Mouse (Mus musculus): ENCODE results near the gene Plekha6. TPM values are rescaled to one million over a fixed set of nuclear protein-coding genes. Genes with fewer than 3 reads are reported as not detected.

Plekha6 gene
- polyA plus RNA-seq, 1 experiment from 2014 or later, result 4.6 TPM

DNA sequence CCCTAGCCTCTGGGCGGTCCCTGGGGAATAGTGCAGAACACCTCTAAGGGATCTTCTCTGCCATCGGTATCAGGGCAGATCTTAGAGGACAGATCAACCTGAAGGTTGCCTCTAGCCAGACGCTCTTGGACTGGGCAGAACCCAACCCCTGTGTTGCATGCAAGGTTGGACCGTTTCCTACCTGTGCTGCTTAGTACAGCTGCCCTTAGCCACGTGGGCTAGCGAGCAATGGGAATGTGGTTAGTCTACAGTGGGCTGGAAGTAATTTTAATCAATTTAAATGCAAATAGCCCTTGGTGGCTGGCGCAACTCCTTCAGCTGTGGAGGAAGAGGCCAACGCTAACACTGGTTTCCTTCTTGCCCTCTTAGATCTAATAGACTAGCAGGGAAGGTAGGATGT lies 6.2 kb downstream of the Plekha6 start:
- ATAC-seq (ENCODE audit: insufficient number of reproducible peaks, insufficient read depth, low FRiP score, low TSS enrichment), result no peak
- Histone ChIP-seq H3K4me2 (replicated peaks) (no peak overlapping the region), H3K4me1 (no peaks in the 10 kb centered on the region), H3K9ac (no peak overlapping the region), H3K36me3 (no peaks in the 10 kb centered on the region), H3K27ac (no peak overlapping the region), H3K4me3 (no peak overlapping the region), H3K27me3 (peaks cover 20% of the 10 kb centered on the region), H3K9me3 (no peaks in the 10 kb centered on the region)
- 55% methylated on average over 8 of the region's 8 CpGs for WGBS

DNA sequence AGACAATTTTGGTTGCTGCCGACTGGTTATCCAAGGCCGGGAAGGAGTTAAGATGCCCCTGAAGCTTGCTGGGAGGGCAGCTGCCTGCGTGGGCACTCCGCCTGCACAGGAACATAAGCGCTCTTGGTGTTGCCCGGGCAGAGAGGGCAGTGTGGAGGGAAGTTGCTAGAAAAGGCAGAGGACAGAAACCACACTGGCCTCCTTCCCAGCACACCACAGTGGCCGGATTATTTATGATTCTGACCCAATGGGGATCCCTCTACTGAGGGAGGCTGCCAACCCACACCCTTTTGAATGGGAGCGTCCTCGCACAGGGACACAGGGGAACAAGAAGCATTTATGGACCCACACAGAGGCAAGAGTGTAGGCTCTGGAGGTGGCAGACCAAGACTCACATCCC lies 7.3 kb downstream of the Plekha6 start:
- Histone ChIP-seq H3K9ac (no peak overlapping the region), H3K27ac (no peak overlapping the region), H3K4me3 (no peak overlapping the region), H3K4me2 (replicated peaks) (no peak overlapping the region), H3K36me3 (no peaks in the 10 kb centered on the region), H3K9me3 (no peaks in the 10 kb centered on the region), H3K27me3 (peaks cover 16% of the 10 kb centered on the region), H3K4me1 (no peaks in the 10 kb centered on the region)
- no peak for ATAC-seq (ENCODE audit: insufficient number of reproducible peaks, insufficient read depth, low FRiP score, low TSS enrichment)
- WGBS, result 86% methylated on average over 9 of the region's 9 CpGs

DNA sequence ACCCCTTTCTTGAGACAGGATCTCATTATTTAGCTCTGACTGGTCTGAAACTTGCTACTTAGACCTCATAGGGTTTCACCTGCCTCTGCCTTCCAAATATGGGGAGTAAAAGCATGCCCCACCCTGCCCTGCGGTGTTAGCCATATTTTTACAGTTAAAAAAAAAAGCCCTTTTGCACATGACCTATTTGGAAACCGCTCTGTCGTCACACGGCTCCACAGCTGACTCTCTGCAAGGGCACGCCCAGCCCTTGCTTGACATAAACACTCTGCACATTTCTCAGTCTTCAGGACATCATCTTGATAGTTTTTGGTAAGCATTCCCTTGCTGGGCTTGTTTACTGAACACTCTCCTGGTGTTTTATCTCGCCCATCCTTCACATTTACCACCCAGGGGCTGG lies 11.1 kb downstream of the Plekha6 start:
- ATAC-seq (ENCODE audit: insufficient number of reproducible peaks, insufficient read depth, low FRiP score, low TSS enrichment), result no peak
- no peak overlapping the region for H3K4me2 ChIP-seq (replicated peaks)
- no peak overlapping the region for H3K9ac ChIP-seq
- H3K9me3 ChIP-seq, result no peaks in the 10 kb centered on the region
- no peaks in the 10 kb centered on the region for H3K4me1 ChIP-seq
- H3K36me3 ChIP-seq, result no peaks in the 10 kb centered on the region
- no peak overlapping the region for H3K27ac ChIP-seq
- H3K27me3 ChIP-seq, result peaks cover 4% of the 10 kb centered on the region; the same call in 1 of the 2 replicates
- 74% methylated on average over 6 of the region's 6 CpGs for WGBS
- H3K4me3 ChIP-seq, result no peak overlapping the region

DNA sequence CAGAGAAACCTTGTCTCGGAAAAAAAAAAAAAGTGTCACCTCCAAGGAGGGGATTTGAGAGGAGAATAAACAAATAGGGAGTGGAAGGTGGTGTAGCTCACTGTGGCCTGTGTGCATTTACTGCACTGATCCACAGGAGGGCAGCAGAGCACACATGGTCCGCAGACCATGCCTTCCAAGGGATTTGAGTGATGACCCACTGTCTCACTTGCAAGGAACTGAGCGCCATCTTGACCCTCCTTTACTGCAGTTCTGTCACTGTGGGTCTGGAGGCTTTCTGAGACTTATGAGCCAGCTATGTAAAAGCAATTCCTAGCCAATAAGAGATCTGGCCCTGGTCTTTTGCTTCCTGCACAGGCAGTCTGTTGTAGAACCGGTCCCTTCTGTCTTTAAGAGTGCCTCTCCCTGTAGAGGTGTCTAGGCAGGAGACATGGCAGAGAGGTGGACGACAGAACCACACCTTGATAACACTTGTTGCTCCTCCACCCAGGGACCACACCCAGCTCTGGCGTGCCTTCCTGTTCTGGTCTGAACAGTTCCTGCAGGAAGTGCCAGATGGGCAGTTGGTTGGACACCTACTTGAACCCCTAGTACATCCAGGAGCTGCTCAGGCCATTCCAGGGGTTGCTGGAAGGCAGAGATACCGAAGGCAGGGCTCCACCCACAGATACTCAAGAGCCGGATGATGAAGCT lies 13.6 kb downstream of the Plekha6 start:
- Histone ChIP-seq H3K36me3 (no peaks in the 10 kb centered on the region), H3K27ac (no peak overlapping the region), H3K9me3 (no peaks in the 10 kb centered on the region), H3K9ac (no peak overlapping the region), H3K27me3 (peaks cover 18% of the 10 kb centered on the region), H3K4me3 (no peak overlapping the region), H3K4me2 (replicated peaks) (no peak overlapping the region), H3K4me1 (peaks cover 11% of the 10 kb centered on the region; the same call in 1 of the 2 replicates)
- WGBS, result 52% methylated on average over 8 of the region's 8 CpGs
- no peak for ATAC-seq (ENCODE audit: insufficient number of reproducible peaks, insufficient read depth, low FRiP score, low TSS enrichment)

DNA sequence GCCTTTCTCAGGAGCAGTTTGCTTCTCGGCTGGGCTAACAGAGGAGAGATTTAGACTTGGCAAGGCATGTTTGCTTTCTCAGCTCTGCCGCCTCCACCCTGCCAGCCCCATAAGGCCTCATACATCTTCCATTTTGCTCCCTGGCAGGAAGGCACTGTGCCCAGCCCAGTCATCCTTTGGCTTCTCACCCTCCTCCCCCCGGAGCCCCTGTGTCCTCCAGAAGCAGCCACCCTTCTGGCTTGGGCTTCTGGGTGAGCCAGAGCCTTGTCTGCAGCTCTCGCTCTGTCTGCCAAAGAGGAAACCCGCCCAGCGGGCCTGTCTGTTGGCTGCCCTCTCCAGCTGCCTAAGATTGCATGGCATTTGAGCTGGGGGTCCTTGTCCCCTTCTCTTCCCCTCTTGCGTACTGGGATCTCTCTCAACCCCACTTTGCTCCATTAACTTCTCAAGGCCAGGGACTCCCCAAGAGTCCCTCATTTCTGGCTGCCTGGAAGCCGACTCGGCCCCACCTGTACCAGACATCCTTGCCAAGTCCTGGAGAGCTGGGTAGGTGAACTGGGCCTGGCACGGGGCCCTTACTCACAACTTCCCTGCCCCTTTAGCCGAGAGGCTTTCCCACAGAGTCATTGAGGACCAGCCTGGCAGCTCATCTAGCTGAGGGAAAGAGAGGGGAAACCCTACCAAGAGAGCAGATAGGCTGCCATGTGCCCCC lies 14.9 kb downstream of the Plekha6 start:
- Histone ChIP-seq H3K36me3 (no peaks in the 10 kb centered on the region), H3K27ac (no peak overlapping the region), H3K9ac (no peak overlapping the region), H3K9me3 (no peaks in the 10 kb centered on the region), H3K27me3 (peaks cover 30% of the 10 kb centered on the region), H3K4me3 (no peak overlapping the region), H3K4me2 (replicated peaks) (no peak overlapping the region), H3K4me1 (peaks cover 19% of the 10 kb centered on the region; the same call in 1 of the 2 replicates)
- no peak for ATAC-seq (ENCODE audit: insufficient number of reproducible peaks, insufficient read depth, low FRiP score, low TSS enrichment)
- WGBS, result 81% methylated on average over 11 of the region's 11 CpGs

DNA sequence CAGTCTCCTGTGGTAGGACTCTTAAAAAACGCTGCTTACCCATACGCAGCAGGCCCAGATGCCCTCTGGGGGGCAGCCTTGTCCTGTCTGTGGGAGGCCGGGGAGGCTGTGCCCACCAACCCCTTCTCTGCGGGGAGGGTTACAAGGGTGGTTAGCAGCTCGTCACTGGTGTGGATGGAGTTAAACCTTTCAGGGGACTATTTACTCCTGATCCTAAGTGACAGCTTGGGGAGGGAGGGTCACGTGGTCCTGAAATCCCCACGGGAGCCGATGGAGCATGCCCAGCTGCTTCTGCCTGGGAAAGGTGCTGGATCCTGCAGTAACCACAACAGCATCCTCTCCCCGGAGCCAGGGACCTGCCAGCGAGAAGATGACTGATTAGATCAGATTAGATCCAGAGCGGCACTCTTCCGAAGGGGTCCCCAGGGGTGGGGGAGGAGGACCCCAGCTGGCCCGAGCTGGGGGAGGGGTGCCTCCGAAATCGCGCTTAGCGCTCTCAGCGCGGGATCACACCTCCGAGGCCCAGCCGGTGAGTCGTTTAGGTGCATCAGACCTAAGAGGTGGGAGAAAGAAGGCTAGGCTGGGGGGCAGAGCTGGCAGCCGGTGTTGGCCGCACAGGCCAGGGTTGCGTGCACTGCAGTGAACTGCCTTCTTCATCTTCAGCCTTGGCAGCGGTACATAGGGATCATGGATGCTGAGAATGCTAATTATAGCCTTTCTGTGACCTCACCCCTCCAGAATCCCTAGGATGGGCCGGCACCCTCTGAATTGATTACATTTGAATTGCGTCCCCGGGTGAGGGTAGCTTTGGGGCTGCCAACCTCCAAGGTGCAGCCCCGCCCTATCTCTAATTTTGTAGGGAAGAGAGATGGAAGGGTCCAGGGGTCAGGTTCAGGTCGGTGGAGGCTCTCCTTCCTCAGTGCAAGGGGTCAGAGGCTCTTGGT lies 17.3 kb downstream of the Plekha6 start:
- ATAC-seq (ENCODE audit: insufficient number of reproducible peaks, insufficient read depth, low FRiP score, low TSS enrichment), result peak; percentile 78
- peak overlapping the region; percentile 54; the same call in 1 of the 2 replicates for H3K27ac ChIP-seq

DNA sequence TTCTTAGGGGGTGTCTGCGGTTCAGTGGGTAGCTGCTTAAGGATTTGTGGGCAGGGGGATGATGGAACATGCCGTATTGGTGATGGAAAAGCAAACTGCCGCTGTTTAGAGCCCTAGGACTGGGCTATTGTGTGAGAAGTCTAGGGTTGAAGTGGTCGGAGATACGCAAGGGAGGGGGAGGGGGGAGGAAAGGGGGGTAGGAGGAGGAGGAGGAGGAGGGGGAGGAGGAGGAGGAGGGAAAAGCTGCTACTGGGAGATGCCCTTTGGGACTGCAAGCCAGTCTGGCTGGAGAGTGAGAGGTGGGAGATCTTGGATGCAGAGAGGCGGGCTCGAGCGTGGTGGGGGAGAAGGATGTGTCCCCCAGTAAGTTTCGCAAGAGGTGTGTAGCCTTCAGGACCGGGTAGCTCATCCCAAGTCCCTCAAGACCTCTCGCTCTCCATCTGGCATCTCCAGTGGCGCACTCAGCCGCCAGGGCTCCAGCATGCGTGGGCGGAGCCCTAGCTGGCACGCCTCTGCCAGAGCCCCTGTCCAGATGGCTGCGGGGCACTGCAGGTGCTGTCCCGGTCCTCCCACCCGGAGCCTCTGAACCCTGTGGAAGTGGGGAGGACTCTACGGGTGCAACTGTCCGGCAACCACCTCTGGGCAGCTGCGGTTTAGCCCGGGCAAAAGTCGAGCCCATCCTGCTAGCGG lies 18.2 kb downstream of the Plekha6 start:
- H3K36me3 ChIP-seq, result no peaks in the 10 kb centered on the region
- peak overlapping the region; percentile 69 for H3K4me2 ChIP-seq (replicated peaks)
- H3K9ac ChIP-seq, result peak overlapping the region; percentile 46; the same call in 1 of the 2 replicates
- peak overlapping the region; percentile 41 for H3K4me3 ChIP-seq
- peaks cover 19% of the 10 kb centered on the region; the same call in 1 of the 2 replicates for H3K4me1 ChIP-seq
- peak; percentile 25; the same call in 1 of the 2 replicates for ATAC-seq (ENCODE audit: insufficient number of reproducible peaks, insufficient read depth, low FRiP score, low TSS enrichment)
- H3K27ac ChIP-seq, result peak overlapping the region; percentile 68
- no peaks in the 10 kb centered on the region for H3K9me3 ChIP-seq
- H3K27me3 ChIP-seq, result peaks cover 30% of the 10 kb centered on the region
- under 1% methylated on average over 23 of the region's 25 CpGs for WGBS

More for the DNA sequence above, 17.3 kb downstream of the Plekha6 start:
- Histone ChIP-seq H3K9me3 (no peaks in the 10 kb centered on the region), H3K4me2 (replicated peaks) (peak overlapping the region; percentile 69), H3K9ac (0 out of 2 replicates have a peak overlapping the region, but pooled peaks have one; percentile 25), H3K36me3 (no peaks in the 10 kb centered on the region), H3K4me3 (peak overlapping the region; percentile 41), H3K27me3 (peaks cover 30% of the 10 kb centered on the region), H3K4me1 (peaks cover 19% of the 10 kb centered on the region; the same call in 1 of the 2 replicates)
- under 1% methylated on average over 31 of the region's 31 CpGs for WGBS

DNA sequence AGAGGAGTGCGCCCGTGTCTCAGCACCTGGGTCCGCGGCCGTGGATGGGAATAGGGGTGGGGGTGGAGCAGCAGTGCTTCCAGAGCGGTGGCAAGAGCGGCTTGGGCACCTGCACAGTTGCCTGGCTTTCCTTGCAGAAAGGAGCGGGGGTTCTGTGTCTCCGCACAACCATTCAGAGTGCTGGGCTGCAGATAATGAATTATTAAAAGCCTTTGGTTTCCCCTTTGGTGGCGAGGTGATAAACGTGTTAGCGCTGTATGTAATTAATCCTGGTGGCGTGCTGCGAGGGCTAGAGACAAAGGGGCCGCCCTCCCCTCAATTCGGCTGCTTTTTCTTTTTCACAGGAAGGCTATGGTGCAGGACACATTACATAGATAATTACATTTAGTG lies 18.7 kb downstream of the Plekha6 start:
- Histone ChIP-seq H3K27ac (peak overlapping the region; percentile 68), H3K4me3 (peak overlapping the region; percentile 41), H3K36me3 (no peaks in the 10 kb centered on the region), H3K9ac (peak overlapping the region; percentile 46; the same call in 1 of the 2 replicates), H3K9me3 (no peaks in the 10 kb centered on the region), H3K4me1 (peaks cover 21% of the 10 kb centered on the region; the same call in 1 of the 2 replicates), H3K27me3 (peaks cover 30% of the 10 kb centered on the region), H3K4me2 (replicated peaks) (peak overlapping the region; percentile 69)
- under 1% methylated on average over 16 of the region's 16 CpGs for WGBS
- peak; percentile 10; the same call in 1 of the 2 replicates for ATAC-seq (ENCODE audit: insufficient number of reproducible peaks, insufficient read depth, low FRiP score, low TSS enrichment)

DNA sequence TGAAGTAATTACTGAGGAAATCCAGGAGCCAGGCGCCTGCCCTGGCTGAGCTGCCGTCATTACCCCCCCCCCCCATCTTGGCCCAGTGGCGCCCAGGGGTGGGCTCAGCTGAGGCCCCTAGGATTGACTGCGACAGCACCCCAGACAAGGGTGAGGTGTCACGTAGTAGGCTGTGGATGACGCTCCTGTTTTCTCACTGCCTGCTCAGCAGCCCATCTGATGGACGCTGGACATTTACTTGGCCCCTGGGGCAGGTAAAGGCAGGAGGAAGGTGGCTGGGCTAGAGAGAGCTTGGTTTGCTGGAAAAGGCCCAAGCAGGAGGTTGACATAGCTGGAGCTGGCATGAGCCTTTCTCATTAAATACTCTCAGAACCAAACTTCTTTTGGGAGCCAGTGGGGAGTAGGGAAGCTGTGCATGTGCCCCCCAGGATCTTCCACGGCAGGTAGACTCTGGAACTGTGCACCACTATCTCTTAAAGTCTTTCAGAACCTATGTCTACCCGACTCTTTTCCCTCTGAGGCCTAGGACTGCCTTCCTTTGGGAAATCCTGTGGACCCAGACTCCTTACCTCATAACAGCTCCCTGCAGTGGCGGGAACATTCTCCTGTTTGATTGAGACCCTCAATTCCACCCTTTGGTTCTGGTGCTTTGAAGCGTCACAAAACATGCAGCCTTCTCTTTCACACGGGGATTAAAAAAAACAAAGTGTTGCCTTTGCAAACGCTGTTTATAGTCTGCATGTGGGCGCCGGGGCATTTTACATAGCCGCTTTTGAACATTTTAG lies 19.3 kb downstream of the Plekha6 start:
- H3K9ac ChIP-seq, result no peak overlapping the region
- no peaks in the 10 kb centered on the region for H3K9me3 ChIP-seq
- H3K4me3 ChIP-seq, result peak overlapping the region; percentile 41; the same call in 1 of the 2 replicates
- H3K4me1 ChIP-seq, result peaks cover 28% of the 10 kb centered on the region; the same call in 1 of the 2 replicates
- peaks cover 30% of the 10 kb centered on the region for H3K27me3 ChIP-seq
- WGBS, result 26% methylated on average over 16 of the region's 16 CpGs
- H3K4me2 ChIP-seq (replicated peaks), result peak overlapping the region; percentile 69
- H3K27ac ChIP-seq, result 0 out of 2 replicates have a peak overlapping the region, but pooled peaks have one; percentile 42
- H3K36me3 ChIP-seq, result no peaks in the 10 kb centered on the region
- no peak for ATAC-seq (ENCODE audit: insufficient number of reproducible peaks, insufficient read depth, low FRiP score, low TSS enrichment)

Data from embryonic facial prominence, embryonic 12.5 days (tissue).